Mouse (Mus musculus) megakaryocyte, embryonic 14.5 days (primary cell): ENCODE results near the gene Tmem88b.

Experiments used
- FLI1 ChIP-seq: IDR thresholded peaks from 2 replicates; pipeline ENCODE4 v1.6.1; 2012; ENCODE audit warnings: low read length, inconsistent platforms, mixed read lengths
- GATA1 ChIP-seq: IDR thresholded peaks from 3 replicates; pipeline ENCODE4 v1.6.1; 2012; ENCODE audit warnings: mixed read lengths, low read length, inconsistent platforms, borderline replicate concordance

DNA sequence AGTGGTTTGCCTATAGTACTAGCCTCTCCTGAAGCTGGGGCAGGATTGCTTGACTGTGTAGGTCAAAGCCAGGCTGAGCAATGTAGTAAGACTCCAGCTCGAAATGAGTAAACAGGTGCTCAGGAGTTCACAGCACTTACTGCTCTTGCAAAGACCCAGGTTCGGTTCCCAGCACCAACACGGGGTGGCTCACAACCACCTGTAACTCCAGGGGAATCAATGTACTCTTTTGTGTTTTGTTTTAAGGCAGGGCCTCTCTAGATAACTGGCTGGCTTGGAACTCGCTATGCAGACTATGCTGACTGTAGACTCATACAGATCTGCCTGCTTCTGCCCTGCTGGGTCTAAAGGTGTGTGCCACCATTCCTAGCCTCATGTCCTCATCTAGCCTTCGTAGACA is 43.0 kb downstream of the Tmem88b start:
- no peak for TF ChIP-seq GATA1
- no peak for TF ChIP-seq FLI1
